Mouse (Mus musculus): ENCODE data around the gene Gm9495.

DNA sequence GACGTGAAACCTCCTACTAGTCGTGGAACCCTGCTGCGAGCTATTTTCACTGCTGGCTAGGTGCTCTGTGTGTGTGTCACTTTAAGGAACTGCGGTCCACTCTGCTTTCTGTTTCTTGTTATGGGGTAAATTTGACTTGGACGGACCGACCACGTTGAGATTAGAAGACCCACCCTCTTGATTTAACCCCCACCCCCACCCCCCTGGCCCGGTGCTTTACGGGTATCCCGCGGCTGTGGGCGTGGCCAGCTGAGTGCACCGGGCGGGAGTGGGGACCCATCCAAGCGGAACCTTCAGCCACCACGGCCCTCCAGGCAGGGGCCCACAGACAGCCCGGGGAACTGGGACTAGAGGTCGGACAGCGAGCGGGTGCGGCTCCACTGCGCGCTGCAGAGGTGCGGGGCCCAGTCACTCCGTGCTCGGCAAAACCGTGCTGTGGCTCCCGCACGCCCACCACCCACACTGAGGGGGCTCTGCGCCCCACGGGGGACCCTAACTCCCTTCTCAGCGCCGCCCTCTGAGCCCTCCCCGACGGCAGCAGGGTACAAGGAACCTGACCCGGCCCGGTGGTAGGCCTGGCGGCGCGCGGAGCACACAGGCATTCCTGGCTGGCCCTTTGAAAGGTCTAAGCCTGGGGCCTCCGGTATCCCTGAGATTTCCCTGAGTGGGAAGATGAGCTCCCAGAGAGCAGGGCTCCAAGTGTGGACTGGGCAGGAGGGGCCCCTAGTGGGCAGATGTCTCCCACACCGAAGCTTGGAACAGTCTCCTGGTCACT lies 54.0 kb downstream of the Gm9495 start:
- TF ChIP-seq CTCF (IDR thresholded peaks at IDR 0.05; ENCODE audit: low read depth): peak; percentile 53
- TF ChIP-seq EP300 (optimal IDR thresholded peaks at IDR 0.05): no peak

Data from stomach, postnatal 0 days (tissue).